Mouse (Mus musculus) lung, embryonic 14.5 days (tissue): Measurements from ENCODE around the gene Fndc3b. TPM values are rescaled to one million over a fixed set of nuclear protein-coding genes. Genes with fewer than 3 reads are reported as not detected.

Experiments
- ATAC-seq: fragments of 200-750 bp; cut with Nextera tagmentation; 2 replicates; pipeline ENCODE4 v1.8.0; 2017; ENCODE audit warnings: mild to moderate bottlenecking, moderate TSS enrichment, moderate library complexity; ENCODE audit not compliant: insufficient read depth
- DNase-seq: peaks from one replicate; pipeline ENCODE4 v3.0.0-alpha.2; 2015
- H3K27ac ChIP-seq: fragments of 300-500 bp; sonication (generic); 2 replicates; pipeline ENCODE4 v1.5.1; 2014; ENCODE audit warnings: low read depth, mild to moderate bottlenecking, moderate library complexity
- H3K27me3 ChIP-seq: fragments of 300-500 bp; sonication (generic); 2 replicates; pipeline ENCODE4 v1.6.1; 2014; ENCODE audit warnings: low read length, control low read depth; ENCODE audit not compliant: insufficient read depth
- H3K36me3 ChIP-seq: fragments of 300-500 bp; sonication (generic); 2 replicates; pipeline ENCODE4 v1.6.1; 2014; ENCODE audit warnings: control low read depth; ENCODE audit not compliant: insufficient read depth
- H3K4me1 ChIP-seq: fragments of 300-500 bp; sonication (generic); 2 replicates; pipeline ENCODE4 v1.6.1; 2014; ENCODE audit warnings: antibody characterized with exemption, control low read depth; ENCODE audit not compliant: insufficient read depth
- H3K4me2 ChIP-seq: fragments of 300-500 bp; sonication (generic); 2 replicates; pipeline ENCODE4 v1.6.1; 2014; ENCODE audit warnings: mild to moderate bottlenecking
- H3K4me3 ChIP-seq: fragments of 300-500 bp; sonication (generic); 2 replicates; pipeline ENCODE4 v1.5.1; 2014; ENCODE audit warnings: low read depth, low read length
- H3K9ac ChIP-seq: fragments of 300-500 bp; sonication (generic); 2 replicates; pipeline ENCODE4 v1.6.1; 2014
- H3K9me3 ChIP-seq: fragments of 300-500 bp; sonication (generic); 2 replicates; pipeline ENCODE4 v1.6.1; 2016; ENCODE audit warnings: low read depth, low read length, control low read depth
- CTCF ChIP-seq: IDR thresholded peaks from 2 replicates; pipeline ENCODE4 v1.5.1; 2016; ENCODE audit warnings: antibody characterized with exemption, low read depth
- WGBS: fragments of 180-500 bp; shearing (Covaris S2); extraction: QIAGEN DNeasy Blood & Tissue Kit; methylation state at CpG from one replicate; pipeline ENCODE4 v1.1.7; 2014; 5-methylcytosine and 5-hydroxymethylcytosine counted together
- polyA plus RNA-seq: library from polyadenylated mRNA; unstranded; fragments of >200 nt; fragmentation: Nextera tagmentation; extraction: Ambion mirVana; gene quantifications from 2 replicates; pipeline ENCODE4 v1.2.1, GENCODE M21; 2014

Gene Fndc3b
- polyA plus RNA-seq, 1 experiment from 2014 or later = 37.1 TPM

DNA sequence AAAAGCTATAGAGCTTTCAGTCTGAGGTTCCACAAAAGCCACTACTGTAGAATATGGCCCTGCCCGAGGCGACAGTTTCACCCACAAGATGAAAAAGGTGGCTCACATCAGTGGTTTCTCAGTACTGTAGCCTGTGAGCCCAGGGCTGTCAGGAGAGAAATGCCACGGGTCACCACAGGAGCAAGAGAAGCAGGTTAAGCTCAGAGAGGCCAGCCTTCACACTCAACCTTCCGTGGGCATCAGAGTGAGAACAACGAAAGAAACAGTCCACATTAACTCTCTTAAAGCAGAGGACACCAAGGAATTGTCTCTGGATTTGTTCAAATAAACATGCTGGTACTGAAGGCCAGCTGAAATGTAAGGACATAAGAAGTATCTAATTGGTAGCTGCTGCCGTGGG, 104.5 kb downstream of the Fndc3b start:
- Histone ChIP-seq H3K9me3 (no peaks in the 10 kb centered on the region), H3K36me3 (no peaks in the 10 kb centered on the region), H3K27ac (peak overlapping the region; percentile 75), H3K4me3 (no peak overlapping the region), H3K4me2 (no peak overlapping the region), H3K4me1 (peaks cover 27% of the 10 kb centered on the region), H3K9ac (no peak overlapping the region), H3K27me3 (no peaks in the 10 kb centered on the region)
- TF ChIP-seq CTCF = no peak
- WGBS = 68% methylated on average over 6 of the region's 6 CpGs
- no peak for DNase-seq
- no peak for ATAC-seq

DNA sequence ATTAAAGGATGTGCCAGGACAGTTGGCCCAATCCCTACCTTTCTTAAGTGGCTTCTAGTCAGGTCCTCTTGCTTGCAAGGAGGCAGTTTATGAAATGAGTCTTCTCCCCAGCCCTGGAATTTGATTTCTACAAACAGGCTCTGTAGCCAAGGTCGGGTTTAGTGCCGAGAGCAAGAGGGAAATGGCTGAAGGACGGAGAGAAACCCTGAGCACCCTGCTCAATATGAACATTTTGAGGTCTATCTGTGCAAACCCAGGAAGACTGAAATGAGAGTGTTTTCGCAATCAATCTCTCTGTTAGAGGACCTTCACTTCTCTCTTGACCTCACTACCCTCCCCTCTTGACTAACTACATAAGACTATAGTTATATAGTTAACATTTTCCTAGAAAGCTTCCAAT, 105.5 kb downstream of the Fndc3b start:
- no peak for ATAC-seq
- Histone ChIP-seq H3K4me3 (no peak overlapping the region), H3K27ac (no peak overlapping the region), H3K9me3 (no peaks in the 10 kb centered on the region), H3K4me2 (no peak overlapping the region), H3K36me3 (no peaks in the 10 kb centered on the region; the same call in 1 of the 2 replicates), H3K27me3 (no peaks in the 10 kb centered on the region), H3K4me1 (peaks cover 36% of the 10 kb centered on the region), H3K9ac (no peak overlapping the region)
- no peak for TF ChIP-seq CTCF
- 78% methylated on average over 4 of the region's 4 CpGs for WGBS
- DNase-seq = no peak

DNA sequence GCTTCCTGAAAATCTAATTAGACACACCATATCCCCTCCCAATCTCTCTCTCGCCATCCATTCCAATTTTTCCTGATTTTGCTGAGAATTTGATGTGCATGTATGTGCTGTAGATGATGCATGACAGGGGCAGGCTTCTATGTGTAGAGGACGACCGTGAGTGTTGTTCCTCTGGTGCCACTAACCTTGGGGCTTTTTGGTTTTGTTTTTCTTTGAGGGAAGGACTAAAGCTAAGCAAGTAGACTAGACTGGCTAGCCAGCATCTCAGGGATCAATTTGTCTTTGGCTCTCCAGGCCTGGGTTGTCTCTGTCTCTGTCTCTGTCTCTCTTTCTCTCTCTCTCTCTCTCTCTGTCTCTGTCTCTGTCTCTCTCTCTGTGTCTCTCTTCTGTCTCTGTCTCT, 106.0 kb downstream of the Fndc3b start:
- Histone ChIP-seq H3K4me1 (peaks cover 42% of the 10 kb centered on the region), H3K4me2 (no peak overlapping the region), H3K9me3 (no peaks in the 10 kb centered on the region), H3K27me3 (no peaks in the 10 kb centered on the region), H3K9ac (no peak overlapping the region), H3K27ac (peak overlapping the region; percentile 42; the same call in 1 of the 2 replicates), H3K36me3 (no peaks in the 10 kb centered on the region; the same call in 1 of the 2 replicates), H3K4me3 (no peak overlapping the region)
- ATAC-seq (no peak), DNase-seq (no peak)
- no peak for TF ChIP-seq CTCF
- WGBS = 76% methylated on average over 3 of the region's 3 CpGs

DNA sequence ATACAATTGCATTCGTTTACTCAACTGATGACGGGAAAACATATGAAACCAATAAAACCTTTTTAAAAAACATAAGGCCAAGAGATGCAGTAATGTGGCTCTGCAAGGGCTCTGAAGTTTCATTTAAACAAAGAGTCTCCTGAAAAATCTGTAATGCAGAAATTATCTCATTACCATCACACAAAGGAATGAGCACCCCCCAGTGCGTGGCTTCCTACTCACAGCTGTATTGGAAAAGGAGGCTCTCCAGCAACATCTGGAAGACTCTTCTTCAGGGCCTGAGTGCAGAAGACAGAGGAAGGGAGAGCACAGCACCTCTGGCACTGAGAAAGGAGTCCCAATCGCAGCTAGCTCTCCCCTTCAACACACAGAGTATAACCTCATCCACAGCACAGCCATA, 106.5 kb downstream of the Fndc3b start:
- Histone ChIP-seq H3K27ac (peak overlapping the region; percentile 42; the same call in 1 of the 2 replicates), H3K4me1 (peaks cover 42% of the 10 kb centered on the region), H3K36me3 (no peaks in the 10 kb centered on the region; the same call in 1 of the 2 replicates), H3K9ac (no peak overlapping the region), H3K4me2 (no peak overlapping the region), H3K27me3 (no peaks in the 10 kb centered on the region), H3K9me3 (no peaks in the 10 kb centered on the region), H3K4me3 (no peak overlapping the region)
- DNase-seq = no peak
- 64% methylated on average over 4 of the region's 4 CpGs for WGBS
- TF ChIP-seq CTCF = no peak
- no peak for ATAC-seq

DNA sequence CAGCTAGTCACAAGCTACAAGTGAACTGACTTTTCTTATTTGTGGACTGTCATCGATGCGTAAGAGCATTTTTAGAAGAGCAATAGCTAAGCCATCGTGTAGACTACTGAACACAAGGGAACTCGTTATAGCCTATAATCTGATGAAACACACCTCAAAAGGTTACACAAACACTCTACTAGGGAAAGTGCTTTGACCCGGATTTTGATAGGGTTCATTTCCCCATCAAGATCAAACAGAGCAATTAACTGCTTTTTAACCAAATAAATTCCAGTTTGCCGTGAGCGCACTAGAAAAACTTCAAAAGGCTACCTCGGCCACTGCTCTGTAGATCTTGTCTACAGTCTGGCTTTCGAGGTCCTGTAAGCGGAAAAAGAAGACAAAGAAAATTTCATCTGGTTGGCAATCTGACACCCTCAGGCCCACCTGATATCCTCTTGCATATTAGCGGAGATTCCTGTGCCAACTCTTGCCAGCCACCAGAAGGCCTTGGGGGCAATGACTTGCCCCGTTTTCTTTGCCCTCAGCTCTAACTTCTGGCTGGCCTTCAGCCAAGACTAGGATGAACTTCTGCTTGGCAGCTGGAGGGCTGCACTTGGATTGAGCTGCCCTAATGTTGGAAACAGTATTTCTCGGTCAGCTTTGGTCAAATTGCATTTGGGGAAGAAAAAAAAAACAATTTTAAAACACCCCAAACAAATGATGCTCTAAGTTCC, 107.0 kb downstream of the Fndc3b start:
- DNase-seq (peak; percentile 50), ATAC-seq (no peak)
- H3K4me1 ChIP-seq = peaks cover 43% of the 10 kb centered on the region
- H3K9me3 ChIP-seq = no peaks in the 10 kb centered on the region
- no peaks in the 10 kb centered on the region; the same call in 1 of the 2 replicates for H3K36me3 ChIP-seq
- TF ChIP-seq CTCF = no peak
- no peak overlapping the region for H3K4me2 ChIP-seq
- WGBS = 42% methylated on average over 13 of the region's 13 CpGs
- H3K4me3 ChIP-seq = no peak overlapping the region
- no peaks in the 10 kb centered on the region for H3K27me3 ChIP-seq
- no peak overlapping the region for H3K9ac ChIP-seq
- H3K27ac ChIP-seq = peak overlapping the region; percentile 18; the same call in 1 of the 2 replicates

DNA sequence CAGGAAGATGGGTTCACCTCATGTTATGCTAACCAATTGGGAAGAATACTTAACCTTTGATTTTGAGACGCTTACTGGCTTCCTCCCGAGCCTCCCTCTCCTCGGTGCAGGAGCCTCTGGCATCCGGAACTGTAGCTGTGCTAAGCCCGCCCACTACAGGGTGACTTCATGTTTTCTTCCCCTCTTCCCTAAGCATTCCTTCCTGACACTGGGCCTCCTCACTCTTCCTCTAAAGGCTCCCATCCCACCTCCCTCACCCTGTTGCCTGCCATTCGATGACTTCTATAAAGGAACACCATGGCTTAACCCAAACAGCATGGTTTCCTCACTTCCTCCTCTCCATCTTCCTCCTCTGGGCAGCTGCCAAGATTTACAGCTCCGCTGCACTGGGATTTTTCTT, 110.5 kb downstream of the Fndc3b start:
- Histone ChIP-seq H3K4me2 (peak overlapping the region; percentile 30), H3K4me3 (no peak overlapping the region), H3K27ac (peak overlapping the region; percentile 55), H3K36me3 (no peaks in the 10 kb centered on the region; the same call in 1 of the 2 replicates), H3K9me3 (no peaks in the 10 kb centered on the region), H3K9ac (no peak overlapping the region), H3K4me1 (peaks cover 31% of the 10 kb centered on the region), H3K27me3 (no peaks in the 10 kb centered on the region)
- DNase-seq (peak; percentile 77), ATAC-seq (peak; percentile 89)
- no peak for TF ChIP-seq CTCF
- 18% methylated on average over 7 of the region's 7 CpGs for WGBS

DNA sequence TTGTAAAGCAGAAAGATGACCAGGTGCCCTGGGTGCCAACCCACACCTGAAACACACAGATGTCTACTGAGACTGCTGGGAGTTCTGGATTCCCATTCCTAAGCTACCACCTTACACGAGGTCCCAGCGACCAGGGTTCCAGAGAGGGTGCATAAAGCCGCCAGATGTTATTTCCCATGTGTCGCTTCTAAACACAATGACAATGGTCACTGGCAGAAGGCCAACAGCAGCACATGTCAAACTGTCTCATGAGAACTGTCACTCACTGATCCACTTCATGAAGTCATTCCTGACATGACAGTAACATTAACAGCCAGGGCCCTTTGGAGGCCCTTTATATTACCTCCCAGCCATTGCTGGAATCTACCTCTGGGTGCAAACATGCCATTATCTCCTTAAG, 110.9 kb downstream of the Fndc3b start:
- peak overlapping the region; percentile 55 for H3K27ac ChIP-seq

More for the DNA sequence above, 110.9 kb downstream of the Fndc3b start:
- no peaks in the 10 kb centered on the region; the same call in 1 of the 2 replicates for H3K36me3 ChIP-seq
- peak; percentile 72 for ATAC-seq
- H3K4me2 ChIP-seq = peak overlapping the region; percentile 30
- no peak for TF ChIP-seq CTCF
- 40% methylated on average over 4 of the region's 4 CpGs for WGBS
- peak; percentile 87 for DNase-seq
- no peaks in the 10 kb centered on the region for H3K27me3 ChIP-seq
- no peak overlapping the region for H3K9ac ChIP-seq
- no peaks in the 10 kb centered on the region for H3K9me3 ChIP-seq
- peaks cover 29% of the 10 kb centered on the region for H3K4me1 ChIP-seq
- no peak overlapping the region for H3K4me3 ChIP-seq
